Mouse (Mus musculus): ENCODE measurements around the gene Gabrb1. TPM values are rescaled to one million over a fixed set of nuclear protein-coding genes. Genes with fewer than 3 reads are reported as not detected.

The Gabrb1 gene
- polyA plus RNA-seq, 1 experiment from 2014 or later, result 0.43 TPM

- no peaks in the 10 kb centered on the region for H3K27me3 ChIP-seq (replicated peaks; ENCODE audit: control insufficient read depth, insufficient read depth, low read length)
- no peaks in the 10 kb centered on the region for H3K9me3 ChIP-seq (ENCODE audit: control insufficient read depth, low read length)
- H3K4me1 ChIP-seq (replicated peaks; ENCODE audit: control insufficient read depth, insufficient read depth, low read length), result no peaks in the 10 kb centered on the region
- H3K4me3 ChIP-seq (ENCODE audit: low read depth, low read length), result no peak overlapping the region
- H3K4me2 ChIP-seq (ENCODE audit: low read length), result no peak overlapping the region
- WGBS, result 71% methylated on average over 2 of the region's 2 CpGs
- H3K27ac ChIP-seq (ENCODE audit: low read depth), result no peak overlapping the region
- DNase-seq (ENCODE audit: low spot score) (no peak), ATAC-seq (replicated peaks; ENCODE audit: low FRiP score, low TSS enrichment, low read depth) (no peak)
- H3K9ac ChIP-seq (ENCODE audit: low read length), result no peak overlapping the region
- no peaks in the 10 kb centered on the region for H3K36me3 ChIP-seq (ENCODE audit: control insufficient read depth, insufficient read depth, low read length)
These were observed 307.6 kb downstream of the Gabrb1 start for GRCm38 (mm10) chr5:71965529-71965928.

DNA sequence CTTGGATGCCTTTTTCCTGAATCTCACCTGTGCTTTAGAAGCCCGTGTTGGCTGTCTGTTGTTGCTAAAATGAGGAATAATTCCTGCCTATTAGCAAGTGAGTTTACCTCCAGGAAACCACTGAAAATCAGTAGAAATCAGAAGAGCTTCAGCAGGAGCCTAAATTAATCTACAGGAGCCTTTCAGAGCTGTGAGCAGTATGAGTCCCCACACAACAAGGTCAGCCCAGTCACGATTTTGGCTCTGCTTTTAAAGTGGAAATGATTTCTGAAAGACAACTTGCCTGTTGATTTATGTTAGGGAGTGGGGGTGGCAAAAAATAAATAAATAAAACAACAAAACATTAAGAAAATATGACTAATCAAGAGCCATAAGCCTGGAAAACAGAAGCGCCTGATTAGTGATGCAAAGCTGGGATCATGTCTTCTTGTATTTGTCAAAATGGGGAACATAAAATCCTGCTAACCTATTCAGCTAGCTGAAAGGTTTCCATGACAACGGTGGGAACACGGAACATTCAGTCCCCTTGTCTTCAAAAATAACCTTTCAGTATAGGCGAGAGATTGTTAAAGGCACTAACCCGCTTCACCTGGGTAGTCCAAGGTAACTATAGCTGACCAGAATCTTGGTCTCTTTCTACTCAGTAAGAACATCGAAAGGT, 312.4 kb downstream of the Gabrb1 start:
- DNase-seq (ENCODE audit: low spot score) (no peak), ATAC-seq (replicated peaks; ENCODE audit: low FRiP score, low TSS enrichment, low read depth) (no peak)
- Histone ChIP-seq H3K4me1 (replicated peaks; ENCODE audit: control insufficient read depth, insufficient read depth, low read length) (no peaks in the 10 kb centered on the region), H3K9me3 (ENCODE audit: control insufficient read depth, low read length) (no peaks in the 10 kb centered on the region), H3K27ac (ENCODE audit: low read depth) (no peak overlapping the region), H3K4me2 (ENCODE audit: low read length) (no peak overlapping the region), H3K36me3 (ENCODE audit: control insufficient read depth, insufficient read depth, low read length) (no peaks in the 10 kb centered on the region), H3K27me3 (replicated peaks; ENCODE audit: control insufficient read depth, insufficient read depth, low read length) (no peaks in the 10 kb centered on the region), H3K4me3 (ENCODE audit: low read depth, low read length) (no peak overlapping the region), H3K9ac (ENCODE audit: low read length) (no peak overlapping the region)
- 83% methylated on average over 8 of the region's 8 CpGs for WGBS

DNA sequence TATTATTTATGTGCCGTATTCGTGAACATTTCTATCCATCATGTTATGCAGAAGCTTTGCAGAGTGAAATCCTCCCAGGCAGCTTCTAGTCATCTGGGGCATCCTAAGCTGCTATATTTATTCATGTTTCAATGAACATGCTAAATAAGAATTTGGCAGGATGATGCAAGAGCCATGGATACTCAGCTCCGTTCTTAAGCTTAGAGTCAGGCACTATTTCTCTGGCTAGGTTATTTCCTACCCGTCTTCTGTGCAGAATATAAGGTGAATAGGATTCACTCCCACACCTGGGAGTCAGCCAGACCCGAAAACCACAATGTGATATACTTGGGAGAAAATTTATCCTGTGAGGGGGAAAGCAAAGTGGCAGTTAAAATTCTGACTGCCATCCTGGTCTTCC, 314.9 kb downstream of the Gabrb1 start:
- no peaks in the 10 kb centered on the region for H3K9me3 ChIP-seq (ENCODE audit: control insufficient read depth, low read length)
- DNase-seq (ENCODE audit: low spot score), result no peak
- no peak overlapping the region for H3K27ac ChIP-seq (ENCODE audit: low read depth)
- H3K4me3 ChIP-seq (ENCODE audit: low read depth, low read length), result no peak overlapping the region
- H3K36me3 ChIP-seq (ENCODE audit: control insufficient read depth, insufficient read depth, low read length), result no peaks in the 10 kb centered on the region
- no peak overlapping the region for H3K4me2 ChIP-seq (ENCODE audit: low read length)
- no peaks in the 10 kb centered on the region for H3K4me1 ChIP-seq (replicated peaks; ENCODE audit: control insufficient read depth, insufficient read depth, low read length)
- no peak for ATAC-seq (replicated peaks; ENCODE audit: low FRiP score, low TSS enrichment, low read depth)
- WGBS, result 61% methylated on average over 5 of the region's 5 CpGs
- no peaks in the 10 kb centered on the region for H3K27me3 ChIP-seq (replicated peaks; ENCODE audit: control insufficient read depth, insufficient read depth, low read length)
- no peak overlapping the region for H3K9ac ChIP-seq (ENCODE audit: low read length)

- no peaks in the 10 kb centered on the region for H3K36me3 ChIP-seq (ENCODE audit: control insufficient read depth, insufficient read depth, low read length)
These were observed 318.2 kb downstream of the Gabrb1 start for GRCm38 (mm10) chr5:71976133-71976532.

DNA sequence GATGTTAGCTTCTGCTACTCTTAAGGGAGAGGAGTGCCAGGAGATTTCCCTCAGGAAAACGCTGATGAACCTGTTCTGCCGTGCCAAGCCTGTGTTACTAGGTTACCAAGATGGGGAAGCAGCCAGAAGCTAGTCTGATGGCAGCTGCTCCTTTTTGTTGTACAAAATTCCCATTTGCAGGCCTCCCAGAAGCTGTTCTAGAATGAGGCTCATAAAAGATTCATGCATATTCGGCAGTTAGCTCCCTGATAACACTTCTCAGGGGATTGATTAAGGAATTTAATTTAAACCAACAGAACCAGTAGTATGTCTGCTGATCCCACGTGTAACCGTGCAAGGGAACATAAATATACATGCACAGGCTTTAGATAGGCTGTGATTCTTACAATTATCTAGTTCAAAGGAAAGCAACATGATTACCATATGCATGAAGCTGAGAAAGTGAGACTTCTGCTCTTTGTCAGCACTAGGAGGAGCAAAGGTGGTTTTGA, 318.7 kb downstream of the Gabrb1 start:
- ATAC-seq (replicated peaks; ENCODE audit: low FRiP score, low TSS enrichment, low read depth) (no peak), DNase-seq (ENCODE audit: low spot score) (no peak)
- Histone ChIP-seq H3K36me3 (ENCODE audit: control insufficient read depth, insufficient read depth, low read length) (no peaks in the 10 kb centered on the region), H3K9me3 (ENCODE audit: control insufficient read depth, low read length) (no peaks in the 10 kb centered on the region), H3K4me3 (ENCODE audit: low read depth, low read length) (no peak overlapping the region), H3K27me3 (replicated peaks; ENCODE audit: control insufficient read depth, insufficient read depth, low read length) (no peaks in the 10 kb centered on the region), H3K4me1 (replicated peaks; ENCODE audit: control insufficient read depth, insufficient read depth, low read length) (no peaks in the 10 kb centered on the region), H3K9ac (ENCODE audit: low read length) (no peak overlapping the region), H3K27ac (ENCODE audit: low read depth) (no peak overlapping the region), H3K4me2 (ENCODE audit: low read length) (no peak overlapping the region)
- 64% methylated on average over 5 of the region's 5 CpGs for WGBS

More at GRCm38 (mm10) chr5:71976133-71976532, 318.2 kb downstream of the Gabrb1 start:
- H3K9me3 ChIP-seq (ENCODE audit: control insufficient read depth, low read length), result no peaks in the 10 kb centered on the region
- H3K9ac ChIP-seq (ENCODE audit: low read length), result no peak overlapping the region
- no peak overlapping the region for H3K27ac ChIP-seq (ENCODE audit: low read depth)
- WGBS, result 87% methylated on average over 4 of the region's 4 CpGs
- H3K27me3 ChIP-seq (replicated peaks; ENCODE audit: control insufficient read depth, insufficient read depth, low read length), result no peaks in the 10 kb centered on the region
- no peaks in the 10 kb centered on the region for H3K4me1 ChIP-seq (replicated peaks; ENCODE audit: control insufficient read depth, insufficient read depth, low read length)
- H3K4me2 ChIP-seq (ENCODE audit: low read length), result no peak overlapping the region
- no peak overlapping the region for H3K4me3 ChIP-seq (ENCODE audit: low read depth, low read length)
- ATAC-seq (replicated peaks; ENCODE audit: low FRiP score, low TSS enrichment, low read depth), result no peak
- DNase-seq (ENCODE audit: low spot score), result no peak

GRCm38 (mm10) chr5:71986561-71986960, 328.6 kb downstream of the Gabrb1 start:
- no peaks in the 10 kb centered on the region for H3K36me3 ChIP-seq (ENCODE audit: control insufficient read depth, insufficient read depth, low read length)
- H3K9ac ChIP-seq (ENCODE audit: low read length), result no peak overlapping the region
- H3K27ac ChIP-seq (ENCODE audit: low read depth), result no peak overlapping the region
- H3K4me3 ChIP-seq (ENCODE audit: low read depth, low read length), result no peak overlapping the region
- DNase-seq (ENCODE audit: low spot score) (no peak), ATAC-seq (replicated peaks; ENCODE audit: low FRiP score, low TSS enrichment, low read depth) (no peak)
- WGBS, result 75% methylated on average over 1 of the region's 1 CpGs
- H3K4me2 ChIP-seq (ENCODE audit: low read length), result no peak overlapping the region
- no peaks in the 10 kb centered on the region for H3K4me1 ChIP-seq (replicated peaks; ENCODE audit: control insufficient read depth, insufficient read depth, low read length)
- no peaks in the 10 kb centered on the region for H3K27me3 ChIP-seq (replicated peaks; ENCODE audit: control insufficient read depth, insufficient read depth, low read length)
- H3K9me3 ChIP-seq (ENCODE audit: control insufficient read depth, low read length), result no peaks in the 10 kb centered on the region

- ATAC-seq (replicated peaks; ENCODE audit: low FRiP score, low TSS enrichment, low read depth), result no peak
- Histone ChIP-seq H3K27me3 (replicated peaks; ENCODE audit: control insufficient read depth, insufficient read depth, low read length) (no peaks in the 10 kb centered on the region), H3K4me3 (ENCODE audit: low read depth, low read length) (no peak overlapping the region), H3K4me2 (ENCODE audit: low read length) (no peak overlapping the region), H3K27ac (ENCODE audit: low read depth) (no peak overlapping the region), H3K9me3 (ENCODE audit: control insufficient read depth, low read length) (no peaks in the 10 kb centered on the region), H3K4me1 (replicated peaks; ENCODE audit: control insufficient read depth, insufficient read depth, low read length) (no peaks in the 10 kb centered on the region), H3K9ac (ENCODE audit: low read length) (no peak overlapping the region), H3K36me3 (ENCODE audit: control insufficient read depth, insufficient read depth, low read length) (no peaks in the 10 kb centered on the region)
- no peak for DNase-seq (ENCODE audit: low spot score)
- WGBS, result 72% methylated on average over 5 of the region's 5 CpGs
These were observed 329.1 kb downstream of the Gabrb1 start for GRCm38 (mm10) chr5:71986983-71987398.

- Histone ChIP-seq H3K4me2 (ENCODE audit: low read length) (no peak overlapping the region), H3K27ac (ENCODE audit: low read depth) (no peak overlapping the region), H3K9ac (ENCODE audit: low read length) (no peak overlapping the region), H3K4me3 (ENCODE audit: low read depth, low read length) (no peak overlapping the region), H3K27me3 (replicated peaks; ENCODE audit: control insufficient read depth, insufficient read depth, low read length) (no peaks in the 10 kb centered on the region), H3K4me1 (replicated peaks; ENCODE audit: control insufficient read depth, insufficient read depth, low read length) (no peaks in the 10 kb centered on the region), H3K36me3 (ENCODE audit: control insufficient read depth, insufficient read depth, low read length) (no peaks in the 10 kb centered on the region), H3K9me3 (ENCODE audit: control insufficient read depth, low read length) (no peaks in the 10 kb centered on the region)
- 83% methylated on average over 4 of the region's 4 CpGs for WGBS
- DNase-seq (ENCODE audit: low spot score), result no peak
- ATAC-seq (replicated peaks; ENCODE audit: low FRiP score, low TSS enrichment, low read depth), result no peak
These were observed 341.6 kb downstream of the Gabrb1 start for GRCm38 (mm10) chr5:71999466-71999865.

DNA sequence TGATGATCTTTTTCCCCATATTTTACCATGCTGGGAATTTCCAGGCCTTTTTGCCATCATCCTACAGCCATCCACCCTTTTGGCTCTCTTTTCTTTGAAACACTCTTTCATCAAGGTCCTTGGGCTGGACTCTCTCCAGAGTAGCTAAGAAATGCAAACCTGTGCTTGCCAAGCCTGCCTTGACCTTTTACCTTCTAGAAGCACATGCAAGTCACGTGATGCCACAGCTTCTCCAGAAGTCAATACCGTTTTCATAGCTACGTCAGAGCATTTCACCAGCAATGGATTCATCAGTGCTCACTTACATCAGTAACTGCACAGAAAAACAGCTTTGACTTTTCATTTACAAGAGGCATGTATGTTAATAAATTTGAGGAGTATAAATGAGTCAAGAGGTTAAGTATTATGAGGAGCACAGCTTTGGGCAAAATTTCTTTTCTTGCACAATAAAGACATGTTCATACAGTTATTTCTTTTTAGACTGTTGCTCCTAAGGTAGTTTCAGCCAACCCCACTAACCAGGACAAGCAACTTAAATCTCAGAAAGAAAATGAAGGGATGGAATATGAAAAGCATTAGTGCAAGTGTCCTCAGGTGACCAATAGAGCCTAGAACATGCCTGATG, 346.0 kb downstream of the Gabrb1 start:
- WGBS, result 76% methylated on average over 3 of the region's 3 CpGs
- H3K4me2 ChIP-seq (ENCODE audit: low read length), result no peak overlapping the region
- H3K4me1 ChIP-seq (replicated peaks; ENCODE audit: control insufficient read depth, insufficient read depth, low read length), result no peaks in the 10 kb centered on the region
- H3K36me3 ChIP-seq (ENCODE audit: control insufficient read depth, insufficient read depth, low read length), result no peaks in the 10 kb centered on the region
- no peak for ATAC-seq (replicated peaks; ENCODE audit: low FRiP score, low TSS enrichment, low read depth)
- no peak overlapping the region for H3K4me3 ChIP-seq (ENCODE audit: low read depth, low read length)
- H3K9me3 ChIP-seq (ENCODE audit: control insufficient read depth, low read length), result no peaks in the 10 kb centered on the region
- H3K27ac ChIP-seq (ENCODE audit: low read depth), result no peak overlapping the region
- no peak for DNase-seq (ENCODE audit: low spot score)
- H3K27me3 ChIP-seq (replicated peaks; ENCODE audit: control insufficient read depth, insufficient read depth, low read length), result no peaks in the 10 kb centered on the region
- no peak overlapping the region for H3K9ac ChIP-seq (ENCODE audit: low read length)

Measured in intestine, embryonic 14.5 days (tissue).